Mouse (Mus musculus): ENCODE data around the gene Cntn5. TPM values are rescaled to one million over a fixed set of nuclear protein-coding genes. Genes with fewer than 3 reads are reported as not detected.

The Cntn5 gene
- polyA plus RNA-seq, 1 experiment from 2014 or later, result 20.2 TPM

DNA sequence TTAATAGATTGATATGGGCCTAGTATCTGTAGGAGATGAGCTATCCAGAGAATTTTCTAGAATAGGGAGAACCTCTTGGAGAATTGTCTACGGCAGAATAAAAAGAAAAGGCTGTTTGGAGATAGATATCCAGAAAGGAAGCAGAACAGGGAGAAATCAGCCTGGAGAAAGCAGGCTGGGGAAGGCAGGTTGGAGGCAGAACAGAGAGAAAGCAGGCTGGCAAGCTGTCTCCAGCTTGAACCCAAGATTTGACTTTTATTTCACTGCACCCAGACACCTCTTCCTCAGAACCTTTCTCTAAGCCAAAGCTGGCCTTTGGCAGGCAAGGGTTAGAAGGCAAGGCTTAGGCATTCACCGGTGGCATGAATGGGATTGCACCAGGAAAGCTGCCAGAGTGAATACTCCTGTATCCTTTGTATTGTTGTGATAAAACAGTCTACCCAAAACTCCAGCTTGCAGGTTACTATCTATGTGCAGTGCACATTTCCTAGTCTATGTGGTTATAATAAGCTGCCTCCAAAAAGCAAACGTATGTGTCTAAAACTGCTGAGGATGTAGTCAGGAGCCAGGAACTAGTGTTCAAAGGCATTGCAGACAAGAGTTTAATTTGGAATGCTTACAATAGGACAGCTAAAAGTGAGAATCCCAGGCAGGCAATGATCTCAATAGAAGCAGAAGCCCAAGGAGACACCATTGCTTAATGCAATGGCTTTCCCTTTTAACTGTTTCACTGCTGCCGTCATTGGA is 553.5 kb downstream of the Cntn5 start:
- ATAC-seq, result no peak
- no peak overlapping the region for H3K27ac ChIP-seq (ENCODE audit: low read length)
- H3K4me2 ChIP-seq (ENCODE audit: low read length), result no peak overlapping the region
- no peaks in the 10 kb centered on the region for H3K27me3 ChIP-seq (replicated peaks; ENCODE audit: control insufficient read depth, insufficient read depth, low read length)
- 78% methylated on average over 4 of the region's 4 CpGs for WGBS
- no peak overlapping the region for H3K4me3 ChIP-seq (replicated peaks; ENCODE audit: low read length)
- H3K9me3 ChIP-seq (ENCODE audit: control insufficient read depth, low read length), result no peaks in the 10 kb centered on the region
- H3K36me3 ChIP-seq (ENCODE audit: control insufficient read depth, insufficient read depth), result no peaks in the 10 kb centered on the region
- no peak overlapping the region for H3K9ac ChIP-seq (replicated peaks; ENCODE audit: low read depth, low read length)
- H3K4me1 ChIP-seq (replicated peaks; ENCODE audit: control insufficient read depth, insufficient read depth, low read length), result no peaks in the 10 kb centered on the region

DNA sequence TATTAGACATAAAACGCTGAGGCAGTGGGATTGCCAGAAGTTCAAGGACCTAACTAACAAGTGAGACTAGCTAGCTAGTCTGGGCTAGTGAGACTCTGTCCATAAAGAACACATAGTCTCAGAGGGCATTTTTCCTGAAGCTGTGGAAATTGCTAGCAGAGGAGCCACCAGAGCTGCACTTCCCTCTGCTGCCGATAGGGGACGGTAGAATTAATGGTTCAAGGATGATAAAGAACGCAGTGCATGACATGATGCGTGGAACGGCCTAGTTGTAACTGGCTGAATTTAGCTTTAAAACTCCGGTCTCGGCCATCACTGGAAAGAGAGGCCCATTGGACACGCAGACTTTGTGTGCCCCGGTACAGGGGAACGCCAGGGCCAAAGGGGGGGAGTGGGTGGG is 555.8 kb downstream of the Cntn5 start:
- Histone ChIP-seq H3K4me2 (ENCODE audit: low read length) (no peak overlapping the region), H3K27ac (ENCODE audit: low read length) (no peak overlapping the region), H3K9me3 (ENCODE audit: control insufficient read depth, low read length) (no peaks in the 10 kb centered on the region), H3K4me3 (replicated peaks; ENCODE audit: low read length) (no peak overlapping the region), H3K27me3 (replicated peaks; ENCODE audit: control insufficient read depth, insufficient read depth, low read length) (no peaks in the 10 kb centered on the region), H3K4me1 (replicated peaks; ENCODE audit: control insufficient read depth, insufficient read depth, low read length) (no peaks in the 10 kb centered on the region), H3K9ac (replicated peaks; ENCODE audit: low read depth, low read length) (no peak overlapping the region), H3K36me3 (ENCODE audit: control insufficient read depth, insufficient read depth) (no peaks in the 10 kb centered on the region)
- 92% methylated on average over 10 of the region's 11 CpGs for WGBS
- no peak for ATAC-seq

- WGBS, result 77% methylated on average over 4 of the region's 4 CpGs
Measured at GRCm38 (mm10) chr9:10348222-10348621, 556.4 kb downstream of the Cntn5 start.

GRCm38 (mm10) chr9:10340751-10341150 is 563.8 kb downstream of the Cntn5 start:
- H3K27ac ChIP-seq (ENCODE audit: low read length), result no peak overlapping the region
- no peak overlapping the region for H3K9ac ChIP-seq (replicated peaks; ENCODE audit: low read depth, low read length)
- H3K27me3 ChIP-seq (replicated peaks; ENCODE audit: control insufficient read depth, insufficient read depth, low read length), result no peaks in the 10 kb centered on the region
- H3K4me3 ChIP-seq (replicated peaks; ENCODE audit: low read length), result no peak overlapping the region
- no peaks in the 10 kb centered on the region for H3K9me3 ChIP-seq (ENCODE audit: control insufficient read depth, low read length)
- no peak for ATAC-seq
- no peaks in the 10 kb centered on the region for H3K36me3 ChIP-seq (ENCODE audit: control insufficient read depth, insufficient read depth)
- H3K4me2 ChIP-seq (ENCODE audit: low read length), result no peak overlapping the region
- H3K4me1 ChIP-seq (replicated peaks; ENCODE audit: control insufficient read depth, insufficient read depth, low read length), result no peaks in the 10 kb centered on the region

More at GRCm38 (mm10) chr9:10348222-10348621, 556.4 kb downstream of the Cntn5 start:
- Histone ChIP-seq H3K27me3 (replicated peaks; ENCODE audit: control insufficient read depth, insufficient read depth, low read length) (no peaks in the 10 kb centered on the region), H3K9ac (replicated peaks; ENCODE audit: low read depth, low read length) (no peak overlapping the region), H3K4me1 (replicated peaks; ENCODE audit: control insufficient read depth, insufficient read depth, low read length) (no peaks in the 10 kb centered on the region), H3K27ac (ENCODE audit: low read length) (no peak overlapping the region), H3K36me3 (ENCODE audit: control insufficient read depth, insufficient read depth) (no peaks in the 10 kb centered on the region), H3K4me3 (replicated peaks; ENCODE audit: low read length) (no peak overlapping the region), H3K9me3 (ENCODE audit: control insufficient read depth, low read length) (no peaks in the 10 kb centered on the region), H3K4me2 (ENCODE audit: low read length) (no peak overlapping the region)
- no peak for ATAC-seq

- no peak overlapping the region for H3K27ac ChIP-seq (ENCODE audit: low read length)
- H3K27me3 ChIP-seq (replicated peaks; ENCODE audit: control insufficient read depth, insufficient read depth, low read length), result no peaks in the 10 kb centered on the region
- H3K9me3 ChIP-seq (ENCODE audit: control insufficient read depth, low read length), result no peaks in the 10 kb centered on the region
- no peak for ATAC-seq
- no peak overlapping the region for H3K4me2 ChIP-seq (ENCODE audit: low read length)
- no peak overlapping the region for H3K4me3 ChIP-seq (replicated peaks; ENCODE audit: low read length)
- H3K36me3 ChIP-seq (ENCODE audit: control insufficient read depth, insufficient read depth), result no peaks in the 10 kb centered on the region
- H3K4me1 ChIP-seq (replicated peaks; ENCODE audit: control insufficient read depth, insufficient read depth, low read length), result no peaks in the 10 kb centered on the region
- 74% methylated on average over 1 of the region's 1 CpGs for WGBS
- no peak overlapping the region for H3K9ac ChIP-seq (replicated peaks; ENCODE audit: low read depth, low read length)
Measured at GRCm38 (mm10) chr9:10339716-10340115, 564.9 kb downstream of the Cntn5 start.

- no peaks in the 10 kb centered on the region for H3K36me3 ChIP-seq (ENCODE audit: control insufficient read depth, insufficient read depth)
- H3K9ac ChIP-seq (replicated peaks; ENCODE audit: low read depth, low read length), result no peak overlapping the region
- no peaks in the 10 kb centered on the region for H3K9me3 ChIP-seq (ENCODE audit: control insufficient read depth, low read length)
- WGBS, result 44% methylated on average over 7 of the region's 7 CpGs
- H3K4me1 ChIP-seq (replicated peaks; ENCODE audit: control insufficient read depth, insufficient read depth, low read length), result no peaks in the 10 kb centered on the region
- ATAC-seq, result no peak
- H3K27ac ChIP-seq (ENCODE audit: low read length), result no peak overlapping the region
- no peak overlapping the region for H3K4me3 ChIP-seq (replicated peaks; ENCODE audit: low read length)
- H3K27me3 ChIP-seq (replicated peaks; ENCODE audit: control insufficient read depth, insufficient read depth, low read length), result no peaks in the 10 kb centered on the region
- no peak overlapping the region for H3K4me2 ChIP-seq (ENCODE audit: low read length)
Measured at GRCm38 (mm10) chr9:10324697-10325368, 579.7 kb downstream of the Cntn5 start.

GRCm38 (mm10) chr9:10269342-10269741 is 635.2 kb downstream of the Cntn5 start:
- Histone ChIP-seq H3K4me3 (replicated peaks; ENCODE audit: low read length) (no peak overlapping the region), H3K4me2 (ENCODE audit: low read length) (no peak overlapping the region), H3K36me3 (ENCODE audit: control insufficient read depth, insufficient read depth) (no peaks in the 10 kb centered on the region), H3K27ac (ENCODE audit: low read length) (peak overlapping the region; percentile 45), H3K9me3 (ENCODE audit: control insufficient read depth, low read length) (no peaks in the 10 kb centered on the region), H3K9ac (replicated peaks; ENCODE audit: low read depth, low read length) (no peak overlapping the region), H3K27me3 (replicated peaks; ENCODE audit: control insufficient read depth, insufficient read depth, low read length) (no peaks in the 10 kb centered on the region), H3K4me1 (replicated peaks; ENCODE audit: control insufficient read depth, insufficient read depth, low read length) (peaks cover 8% of the 10 kb centered on the region)
- WGBS, result 0% methylated on average over 2 of the region's 2 CpGs
- peak; percentile 99 for ATAC-seq

DNA sequence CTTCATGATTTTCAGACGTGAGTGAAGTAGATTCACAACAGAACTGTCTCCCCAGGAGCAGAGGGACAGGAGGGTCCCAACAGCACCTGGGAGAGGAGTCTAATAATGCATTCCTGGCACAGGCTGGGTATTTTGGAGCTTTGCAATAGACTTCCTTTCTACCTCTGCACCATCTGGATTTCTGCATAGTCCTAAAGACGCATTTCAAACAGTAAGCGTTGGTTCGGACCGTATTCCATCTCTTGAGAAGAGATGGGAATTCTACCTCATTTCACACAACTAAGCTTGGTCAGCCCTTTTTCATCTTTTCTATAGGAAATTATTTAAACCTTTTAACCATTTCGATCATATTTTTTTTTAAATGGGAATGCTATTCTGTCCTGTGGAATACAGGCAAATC is 635.7 kb downstream of the Cntn5 start:
- no peak overlapping the region for H3K4me2 ChIP-seq (ENCODE audit: low read length)
- peak overlapping the region; percentile 71 for H3K27ac ChIP-seq (ENCODE audit: low read length)
- H3K27me3 ChIP-seq (replicated peaks; ENCODE audit: control insufficient read depth, insufficient read depth, low read length), result no peaks in the 10 kb centered on the region
- no peaks in the 10 kb centered on the region for H3K9me3 ChIP-seq (ENCODE audit: control insufficient read depth, low read length)
- WGBS, result 11% methylated on average over 6 of the region's 6 CpGs
- H3K9ac ChIP-seq (replicated peaks; ENCODE audit: low read depth, low read length), result no peak overlapping the region
- peak; percentile 44 for ATAC-seq
- peaks cover 8% of the 10 kb centered on the region for H3K4me1 ChIP-seq (replicated peaks; ENCODE audit: control insufficient read depth, insufficient read depth, low read length)
- H3K4me3 ChIP-seq (replicated peaks; ENCODE audit: low read length), result no peak overlapping the region
- no peaks in the 10 kb centered on the region for H3K36me3 ChIP-seq (ENCODE audit: control insufficient read depth, insufficient read depth)

DNA sequence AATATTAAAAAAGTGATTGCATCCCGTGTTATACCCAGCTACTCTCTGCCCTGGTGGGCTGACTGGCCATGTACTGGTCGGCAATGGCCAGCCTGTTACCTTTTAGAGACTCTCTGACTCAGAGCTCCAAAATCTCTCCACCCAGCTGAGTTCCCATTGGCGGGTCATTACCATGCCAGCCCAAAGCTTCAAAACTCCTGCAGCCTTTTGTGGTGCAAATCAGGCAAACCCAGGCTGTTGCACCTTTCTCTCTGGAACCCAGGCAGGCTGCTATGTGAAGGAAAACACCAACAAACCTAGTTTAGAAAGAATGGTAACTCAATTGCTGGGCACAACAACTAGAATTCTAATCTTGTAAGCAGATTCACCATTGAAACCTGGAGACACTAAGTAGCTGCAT is 639.0 kb downstream of the Cntn5 start:
- Histone ChIP-seq H3K36me3 (ENCODE audit: control insufficient read depth, insufficient read depth) (no peaks in the 10 kb centered on the region), H3K4me2 (ENCODE audit: low read length) (no peak overlapping the region), H3K4me3 (replicated peaks; ENCODE audit: low read length) (no peak overlapping the region), H3K27me3 (replicated peaks; ENCODE audit: control insufficient read depth, insufficient read depth, low read length) (no peaks in the 10 kb centered on the region), H3K27ac (ENCODE audit: low read length) (no peak overlapping the region), H3K9ac (replicated peaks; ENCODE audit: low read depth, low read length) (no peak overlapping the region), H3K9me3 (ENCODE audit: control insufficient read depth, low read length) (no peaks in the 10 kb centered on the region), H3K4me1 (replicated peaks; ENCODE audit: control insufficient read depth, insufficient read depth, low read length) (peaks cover 8% of the 10 kb centered on the region)
- ATAC-seq, result no peak
- 37% methylated on average over 3 of the region's 3 CpGs for WGBS

All from forebrain, embryonic 16.5 days (tissue).